Mouse (Mus musculus) olfactory bulb, adult 2 months (tissue): ENCODE measurements around the gene Tap1. TPM values are rescaled to one million over a fixed set of nuclear protein-coding genes. Genes with fewer than 3 reads are reported as not detected.
A peak's percentile ranks its signal among the peaks of the same experiment; 100 is the strongest.

ENCODE experiments used
- H3K27ac ChIP-seq: fragments of 200-500 bp; 2 replicates; pipeline ENCODE4 v1.5.1; 2012; ENCODE audit warnings: low read depth, low read length; ENCODE audit not compliant: insufficient read depth
- H3K4me1 ChIP-seq: fragments of 200-500 bp; 2 replicates; pipeline ENCODE4 v1.6.1; 2012; ENCODE audit warnings: low read length; ENCODE audit not compliant: control insufficient read depth, insufficient read depth
- H3K4me3 ChIP-seq: fragments of 200-500 bp; 2 replicates; pipeline ENCODE4 v1.5.1; 2012; ENCODE audit warnings: mild to moderate bottlenecking, low read depth, low read length, moderate library complexity; ENCODE audit not compliant: insufficient read depth
- CTCF ChIP-seq: fragments of 200-500 bp; IDR thresholded peaks from 2 replicates; pipeline ENCODE4 v1.5.1; 2012; ENCODE audit warnings: low read depth, mild to moderate bottlenecking, low read length, moderate library complexity; ENCODE audit not compliant: insufficient read depth
- POLR2A ChIP-seq: fragments of 200-500 bp; IDR thresholded peaks from 2 replicates; pipeline ENCODE4 v1.6.1; 2012; ENCODE audit warnings: mild to moderate bottlenecking, low read depth, low read length, moderate library complexity; ENCODE audit not compliant: insufficient read depth
- WGBS: fragments of 180-500 bp; shearing (Covaris S2); methylation state at CpG from one replicate; pipeline ENCODE4 v1.1.7; 2018; 5-methylcytosine and 5-hydroxymethylcytosine counted together
- polyA plus RNA-seq: library from polyadenylated mRNA; stranded (reverse); fragments of >200 nt; gene quantifications from 2 replicates; pipeline ENCODE4 v1.2.4, GENCODE M21; 2012; ENCODE audit warnings: low replicate concordance; ENCODE audit not compliant: missing spikeins, insufficient read depth, insufficient read length

Tap1 gene
- polyA plus RNA-seq, 1 experiment = not detected

DNA sequence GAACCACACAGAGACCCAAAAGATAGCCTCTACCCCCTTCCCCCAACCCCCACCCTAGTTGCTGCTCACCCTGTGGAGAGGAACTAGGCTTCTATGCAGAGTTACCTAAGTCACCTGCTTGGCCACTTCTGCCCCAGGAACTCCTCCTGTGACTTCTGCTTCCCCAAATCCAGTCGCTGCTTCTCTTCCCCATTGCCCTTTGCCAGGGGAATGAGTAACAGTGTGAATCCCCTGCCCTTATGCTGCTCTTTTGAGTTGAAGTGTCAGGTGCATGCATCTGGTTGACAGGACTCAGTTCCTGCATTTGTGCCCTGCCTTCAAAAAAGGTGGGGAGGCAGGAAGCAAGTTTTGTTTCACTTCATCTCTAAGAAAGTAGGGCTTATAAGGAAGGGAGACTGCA is 13.3 kb upstream of the Tap1 start:
- no peak overlapping the region for H3K4me3 ChIP-seq
- TF ChIP-seq CTCF (no peak), POLR2A (no peak)
- WGBS = 61% methylated on average over 1 of the region's 1 CpGs
- no peaks in the 10 kb centered on the region for H3K4me1 ChIP-seq
- H3K27ac ChIP-seq = no peak overlapping the region

DNA sequence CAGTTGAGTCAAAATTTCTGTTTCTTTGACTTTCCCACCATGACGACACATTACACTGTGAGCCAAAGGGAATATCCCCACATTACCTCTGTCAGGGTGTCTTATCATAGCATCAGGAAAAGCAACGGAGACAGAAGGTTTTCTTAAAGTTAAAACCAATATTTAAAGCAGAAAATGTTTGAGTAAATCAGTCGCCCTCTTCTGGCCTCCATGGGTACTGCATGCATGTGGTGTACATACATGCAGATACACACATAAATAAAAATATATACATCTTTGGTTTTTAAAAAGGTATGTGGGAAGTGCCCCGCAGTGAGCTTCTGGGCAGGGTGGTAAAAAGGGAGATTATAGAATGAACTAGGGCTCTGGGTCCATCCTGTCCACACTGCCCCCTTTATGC is 10.2 kb upstream of the Tap1 start:
- WGBS = 75% methylated on average over 4 of the region's 4 CpGs
- Histone ChIP-seq H3K4me3 (no peak overlapping the region), H3K27ac (no peak overlapping the region), H3K4me1 (no peaks in the 10 kb centered on the region)
- TF ChIP-seq CTCF = no peak
- TF ChIP-seq POLR2A = no peak

DNA sequence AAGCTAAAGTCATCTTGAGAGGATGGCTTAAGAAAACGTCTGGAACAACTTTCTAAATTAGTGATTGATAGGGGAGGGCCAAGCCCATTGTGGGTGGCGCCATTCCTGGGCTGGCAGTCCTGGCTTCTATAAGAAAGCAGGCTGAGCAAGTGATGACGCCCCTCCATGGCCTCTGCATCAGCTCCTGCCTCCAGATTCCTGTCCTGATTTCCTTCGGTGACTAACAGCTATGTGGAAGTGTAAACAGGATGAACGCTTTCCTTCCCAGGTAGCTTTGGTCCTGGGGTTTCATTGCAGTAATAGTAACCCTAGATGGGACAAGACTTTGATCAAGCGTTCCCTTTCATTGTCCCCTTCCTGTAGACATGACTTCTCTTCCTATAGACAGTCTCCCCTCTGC is 8.3 kb upstream of the Tap1 start:
- no peaks in the 10 kb centered on the region for H3K4me1 ChIP-seq
- no peak overlapping the region for H3K4me3 ChIP-seq
- 63% methylated on average over 6 of the region's 6 CpGs for WGBS
- no peak overlapping the region for H3K27ac ChIP-seq
- TF ChIP-seq CTCF = no peak
- TF ChIP-seq POLR2A = no peak

GRCm38 (mm10) chr17:34179913-34180859 is 7.2 kb upstream of the Tap1 start:
- WGBS = 68% methylated on average over 13 of the region's 13 CpGs
- TF ChIP-seq CTCF (no peak), POLR2A (no peak)
- Histone ChIP-seq H3K4me3 (no peak overlapping the region), H3K4me1 (no peaks in the 10 kb centered on the region), H3K27ac (no peak overlapping the region)

- peaks cover 16% of the 10 kb centered on the region for H3K4me1 ChIP-seq
- 71% methylated on average over 15 of the region's 15 CpGs for WGBS
- TF ChIP-seq POLR2A = no peak
- TF ChIP-seq CTCF = no peak
- H3K4me3 ChIP-seq = no peak overlapping the region
- no peak overlapping the region for H3K27ac ChIP-seq
Measured at GRCm38 (mm10) chr17:34183564-34184219, 3.7 kb upstream of the Tap1 start.

GRCm38 (mm10) chr17:34185526-34185925 is 1.8 kb upstream of the Tap1 start:
- 93% methylated on average over 9 of the region's 9 CpGs for WGBS
- Histone ChIP-seq H3K4me3 (no peak overlapping the region), H3K27ac (no peak overlapping the region), H3K4me1 (peaks cover 20% of the 10 kb centered on the region)
- TF ChIP-seq POLR2A = no peak
- no peak for TF ChIP-seq CTCF

- TF ChIP-seq POLR2A = no peak
- no peak for TF ChIP-seq CTCF
- Histone ChIP-seq H3K27ac (no peak overlapping the region), H3K4me3 (peak overlapping the region; percentile 67), H3K4me1 (peaks cover 20% of the 10 kb centered on the region)
- 3% methylated on average over 14 of the region's 14 CpGs for WGBS
Measured at GRCm38 (mm10) chr17:34186885-34187260, 480 bp upstream of the Tap1 start.

- Histone ChIP-seq H3K27ac (no peak overlapping the region), H3K4me1 (peaks cover 20% of the 10 kb centered on the region), H3K4me3 (peak overlapping the region; percentile 67)
- TF ChIP-seq CTCF = no peak
- no peak for TF ChIP-seq POLR2A
- WGBS = 5% methylated on average over 20 of the region's 20 CpGs
Measured at GRCm38 (mm10) chr17:34188010-34188409, 657 bp downstream of the Tap1 start.

DNA sequence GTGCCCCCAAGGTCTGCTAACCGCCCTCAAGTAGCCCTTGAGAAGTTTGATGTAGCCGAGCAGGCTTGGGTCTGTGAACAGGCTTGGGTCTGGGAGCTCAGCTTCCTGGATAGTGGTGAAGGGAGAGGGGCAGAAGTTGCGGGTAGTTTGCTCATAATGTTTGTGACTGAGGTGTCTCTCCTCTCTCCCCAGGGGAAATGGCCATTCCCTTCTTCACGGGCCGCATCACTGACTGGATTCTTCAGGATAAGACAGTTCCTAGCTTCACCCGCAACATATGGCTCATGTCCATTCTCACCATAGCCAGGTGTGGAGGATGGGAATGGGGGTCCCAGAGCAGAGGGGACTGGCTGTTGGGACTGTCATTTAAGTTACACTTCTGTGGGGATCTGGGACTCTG is 1.6 kb downstream of the Tap1 start:
- Histone ChIP-seq H3K27ac (no peak overlapping the region), H3K4me1 (peaks cover 20% of the 10 kb centered on the region), H3K4me3 (no peak overlapping the region)
- 88% methylated on average over 6 of the region's 6 CpGs for WGBS
- no peak for TF ChIP-seq CTCF
- no peak for TF ChIP-seq POLR2A
